Mouse (Mus musculus): ENCODE measurements around the gene Smarcd1.

DNA sequence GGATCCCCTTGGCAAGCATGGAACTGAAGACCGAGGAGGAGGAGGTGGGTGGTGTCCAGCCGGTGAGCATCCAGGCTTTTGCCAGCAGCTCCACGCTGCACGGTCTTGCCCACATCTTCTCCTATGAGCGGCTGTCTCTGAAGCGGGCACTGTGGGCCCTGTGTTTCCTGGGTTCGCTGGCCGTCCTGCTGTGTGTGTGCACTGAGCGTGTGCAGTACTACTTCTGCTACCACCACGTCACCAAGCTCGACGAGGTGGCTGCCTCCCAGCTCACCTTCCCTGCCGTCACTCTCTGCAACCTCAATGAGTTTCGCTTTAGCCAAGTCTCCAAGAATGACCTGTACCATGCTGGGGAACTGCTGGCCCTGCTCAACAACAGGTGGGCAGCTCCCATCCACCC is 30.1 kb upstream of the Smarcd1 start:
- TF ChIP-seq CTCF (IDR thresholded peaks at IDR 0.05; ENCODE audit: control insufficient read depth, insufficient read depth, insufficient replicate concordance, low read depth, low read length): no peak
- TF ChIP-seq POLR2A (IDR thresholded peaks at IDR 0.05; ENCODE audit: control insufficient read depth, low read depth, low read length): no peak

Data from testis, adult 2 months (tissue).